Comparison of ENCODE assay signal across 11 mouse cellular contexts in the genomic region with DNA sequence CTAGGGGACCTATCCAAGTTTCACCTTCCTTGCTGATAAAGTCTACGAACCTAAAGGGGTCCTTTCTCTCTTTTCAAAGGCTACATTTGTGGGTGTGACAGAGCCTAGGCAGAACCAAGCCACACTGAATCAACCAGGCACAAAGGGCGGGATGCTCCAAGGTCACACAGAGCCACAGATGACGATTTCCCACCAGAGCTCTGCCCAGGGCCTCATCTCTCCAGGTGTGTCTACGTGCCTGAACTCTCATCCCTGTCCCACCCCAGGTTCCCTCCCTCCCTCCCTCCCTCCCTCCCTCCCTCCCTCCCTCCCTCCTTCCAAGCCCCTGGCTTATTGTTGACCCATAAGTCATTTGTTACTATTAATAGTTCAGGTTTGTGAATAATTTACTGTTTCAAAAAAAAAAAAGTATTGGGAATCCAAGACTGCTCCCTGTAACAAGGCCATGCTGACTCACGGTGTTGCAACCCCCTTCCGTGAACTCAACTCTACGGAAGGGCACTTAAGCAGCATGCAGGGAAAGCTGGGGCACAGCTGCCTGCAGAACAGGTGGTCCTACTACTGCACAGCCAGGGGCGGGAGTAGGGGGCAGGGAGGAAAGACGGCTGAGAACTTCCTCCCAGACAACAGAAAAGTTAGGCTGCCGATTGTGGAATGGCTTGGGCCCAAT. TPM values are rescaled to one million over a fixed set of nuclear protein-coding genes. Genes with fewer than 3 reads are reported as not detected.
A peak's percentile ranks its signal among the peaks of the same experiment; 100 is the strongest.
DNase-seq lines count a peak whose midpoint lies in the region; ATAC-seq and TF ChIP-seq lines count a peak whose summit lies in the region.
"Had no signal": no experiment of that assay in that cellular context is flagged by ENCODE, and none has a peak within 500 bp of the region (broad histone marks: within the 10 kb centered on the region; RNA-seq: fewer than 3 reads in every experiment).

No protein-coding gene starts in this region.

- H3K4me2 ChIP-seq in kidney, embryonic 16.5 days (replicated peaks; ENCODE audit: low read depth, low read length), result no peak overlapping the region
- H3K4me2 ChIP-seq in midbrain, postnatal 0 days (ENCODE audit: low read depth, low read length, poor library complexity, severe bottlenecking), result no peak overlapping the region

- peak; percentile 36; the same call in 1 of the 2 replicates for ATAC-seq in kidney, embryonic 16.5 days (ENCODE audit: low FRiP score, low TSS enrichment)
- ATAC-seq in midbrain, postnatal 0 days (ENCODE audit: low FRiP score), result no peak

- H3K27ac ChIP-seq in kidney, embryonic 16.5 days (ENCODE audit: low read length), result peak overlapping the region; percentile 49
- no peak overlapping the region for H3K27ac ChIP-seq in midbrain, postnatal 0 days (ENCODE audit: low read depth, low read length)
- H3K27ac ChIP-seq: macrophage had no signal

- H3K27me3 ChIP-seq in C2C12 (ENCODE audit: control insufficient read depth, insufficient read depth, insufficient read length), result no peaks in the 10 kb centered on the region
- H3K27me3 ChIP-seq in kidney, embryonic 16.5 days (ENCODE audit: insufficient read depth, low read length), result no peaks in the 10 kb centered on the region
- no peaks in the 10 kb centered on the region for H3K27me3 ChIP-seq in midbrain, postnatal 0 days (ENCODE audit: insufficient read depth, low read length)

- H3K4me3 ChIP-seq in C2C12 (ENCODE audit: insufficient read depth, poor library complexity, severe bottlenecking), result no peak overlapping the region
- no peak overlapping the region for H3K4me3 ChIP-seq in kidney, embryonic 16.5 days (ENCODE audit: low read length)
- no peak overlapping the region for H3K4me3 ChIP-seq in midbrain, postnatal 0 days (ENCODE audit: low read depth, low read length)

- H3K9me3 ChIP-seq in kidney, embryonic 16.5 days (ENCODE audit: low read length), result no peaks in the 10 kb centered on the region
- no peaks in the 10 kb centered on the region for H3K9me3 ChIP-seq in midbrain, postnatal 0 days (ENCODE audit: low read length)

- 27% methylated on average over 10 of the region's 10 CpGs for WGBS in kidney, embryonic 16.5 days
- 43% methylated on average over 10 of the region's 10 CpGs for WGBS in midbrain, postnatal 0 days

- H3ac ChIP-seq in C2C12 (ENCODE audit: control insufficient read depth, insufficient read length, low read depth), result no peak overlapping the region

- no peaks in the 10 kb centered on the region for H3K36me3 ChIP-seq in C2C12 (ENCODE audit: control insufficient read depth, insufficient read depth)
- no peaks in the 10 kb centered on the region for H3K36me3 ChIP-seq in kidney, embryonic 16.5 days (ENCODE audit: insufficient read depth, low read length)
- H3K36me3 ChIP-seq in midbrain, postnatal 0 days (ENCODE audit: insufficient read depth, low read length), result no peaks in the 10 kb centered on the region

- H3K79me2 ChIP-seq in C2C12 (ENCODE audit: control insufficient read depth, insufficient read depth), result no peaks in the 10 kb centered on the region

- no peak for TF ChIP-seq CTCF in C2C12 (IDR thresholded peaks at IDR 0.05; ENCODE audit: control insufficient read depth, insufficient read depth, insufficient read length)
- TF ChIP-seq CTCF in midbrain, postnatal 0 days (IDR thresholded peaks at IDR 0.05), result no peak

- no peak overlapping the region for H3K9ac ChIP-seq in kidney, embryonic 16.5 days (replicated peaks; ENCODE audit: low read length)
- H3K9ac ChIP-seq in midbrain, postnatal 0 days (replicated peaks; ENCODE audit: low read length, poor library complexity, severe bottlenecking), result no peak overlapping the region

- DNase-seq in adrenal gland, postnatal 25 days, result peak; percentile 62
- peak; percentile 34 for DNase-seq in lung, postnatal 14 days
- DNase-seq in frontal cortex, postnatal 10 days (ENCODE audit: low spot score in 2 of 2), result no peak
- DNase-seq in neural tube, embryonic 10.5 days (ENCODE audit: extremely low spot score, low spot score), result no peak
- DNase-seq in MN1 (ENCODE audit: low spot score), result no peak
- DNase-seq in midbrain, postnatal 0 days (ENCODE audit: low spot score), result no peak
- DNase-seq: right cerebral cortex, adult 18-20 months had no signal

- peaks cover 18% of the 10 kb centered on the region for H3K4me1 ChIP-seq in kidney, embryonic 16.5 days (ENCODE audit: insufficient read depth, low read length)
- no peaks in the 10 kb centered on the region; the same call in 1 of the 2 replicates for H3K4me1 ChIP-seq in midbrain, postnatal 0 days (ENCODE audit: insufficient read depth, low read length)

- no peaks in the 10 kb centered on the region for H3K79me3 ChIP-seq in C2C12 (ENCODE audit: low read depth)

TF ChIP-seq in C2C12, 6 proteins besides CTCF, POLR2A, EP300 and RAD21:
- TF ChIP-seq FOSL1 (IDR thresholded peaks at IDR 0.05; ENCODE audit: insufficient read depth, low read length, poor library complexity, severe bottlenecking), result no peak
- TF ChIP-seq MAX (IDR thresholded peaks at IDR 0.05), result no peak
- TF ChIP-seq MYOD1 (IDR thresholded peaks at IDR 0.05; ENCODE audit: control insufficient read depth, insufficient read length, low read depth), result peak; percentile 89
- no peak for TF ChIP-seq MYOG (IDR thresholded peaks at IDR 0.05; ENCODE audit: control insufficient read depth, extremely low read depth, insufficient read length)
- no peak for TF ChIP-seq USF1 (IDR thresholded peaks at IDR 0.05; ENCODE audit: low read depth)
- TF ChIP-seq CEBPB (IDR thresholded peaks at IDR 0.05; ENCODE audit: low read depth), result peak; percentile 58

RNA-seq across cellular contexts. Expression of gene Mab21l3, which starts 17.4 kb away (rescaled TPM):
- polyA plus RNA-seq in C2C12 (2012; fragmentation: generic; extraction: Trizol), result 0.57 TPM
- total RNA-seq in adrenal gland, postnatal 25 days (2021), result 0.21 and 0.43 TPM in 2 replicates
- 0.78 and 1.0 TPM in 2 replicates for polyA plus RNA-seq in kidney, embryonic 16.5 days (2015; fragmentation: Nextera tagmentation; extraction: Ambion mirVana)
- 0.22 and 0.33 TPM in 2 replicates for total RNA-seq in midbrain, postnatal 0 days (2014; rRNA removed)
- polyA plus RNA-seq in midbrain, postnatal 0 days (2015; fragmentation: Nextera tagmentation; extraction: Ambion mirVana), result not detected in 2 replicates
- total RNA-seq: heart, adult 8-10 months had no signal

Comparison
In these comparisons a context has a peak if more than half of its experiments do, and no peak if none do; other contexts are left out.
1. DNase-seq: peak in adrenal gland, postnatal 25 days (single experiment) and lung, postnatal 14 days (single experiment); none in frontal cortex, postnatal 10 days (0 of 2), neural tube, embryonic 10.5 days (single experiment), MN1 (single experiment) and midbrain, postnatal 0 days (single experiment).